Mouse (Mus musculus): ENCODE results near the gene Gm7544.
"Not testable (repeated sequence)": the region's sequence is repeated elsewhere in the genome, so short reads cannot be mapped to it uniquely, and the experiment has no call there.

The Gm7544 gene

DNA sequence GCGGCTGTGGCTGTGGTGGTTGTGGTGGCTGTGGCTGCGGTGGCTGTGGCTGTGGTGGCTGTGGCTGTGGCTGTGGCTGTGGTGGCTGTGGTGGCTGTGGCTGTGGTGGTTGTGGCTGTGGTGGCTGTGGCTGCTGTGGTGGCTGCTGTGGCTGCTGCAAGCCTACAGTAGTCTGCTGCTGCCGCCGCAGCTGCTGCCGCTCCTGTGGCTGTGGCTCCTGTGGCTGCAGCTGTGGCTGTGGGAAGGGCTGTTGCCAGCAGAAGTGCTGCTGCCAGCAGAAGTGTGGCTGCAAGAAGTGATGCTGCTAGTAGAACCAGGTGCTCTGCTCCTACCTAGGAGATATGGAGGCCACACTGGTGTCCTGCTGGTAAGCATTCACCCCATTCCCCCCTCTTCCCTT lies 42.4 kb downstream of the Gm7544 start:
- DNase-seq, result not testable (repeated sequence)

DNA sequence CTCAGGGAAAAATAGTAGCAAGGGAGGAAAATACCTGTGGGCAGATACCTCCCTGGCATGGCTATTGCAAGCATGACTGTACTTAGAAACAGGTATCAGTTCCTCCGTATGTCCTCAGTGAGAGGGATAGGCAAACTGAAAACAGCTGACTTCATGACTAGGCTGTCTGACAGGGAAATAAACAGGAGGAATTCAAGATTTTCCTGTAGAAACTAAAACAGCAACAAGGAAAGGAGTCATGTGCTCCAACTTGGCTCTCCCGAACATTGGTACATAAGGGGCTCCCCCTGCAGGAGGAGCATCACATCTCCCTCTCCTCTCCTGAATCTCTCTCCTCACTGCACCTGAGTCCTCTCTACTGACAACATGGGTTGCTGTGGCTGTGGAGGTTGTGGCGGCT lies 42.8 kb downstream of the Gm7544 start, which contains the start of gene A030005L19Rik:
A030005L19Rik (plus strand) TSS at position 301 of the 400 bp plus-strand sequence.
- DNase-seq, result no peak

DNA sequence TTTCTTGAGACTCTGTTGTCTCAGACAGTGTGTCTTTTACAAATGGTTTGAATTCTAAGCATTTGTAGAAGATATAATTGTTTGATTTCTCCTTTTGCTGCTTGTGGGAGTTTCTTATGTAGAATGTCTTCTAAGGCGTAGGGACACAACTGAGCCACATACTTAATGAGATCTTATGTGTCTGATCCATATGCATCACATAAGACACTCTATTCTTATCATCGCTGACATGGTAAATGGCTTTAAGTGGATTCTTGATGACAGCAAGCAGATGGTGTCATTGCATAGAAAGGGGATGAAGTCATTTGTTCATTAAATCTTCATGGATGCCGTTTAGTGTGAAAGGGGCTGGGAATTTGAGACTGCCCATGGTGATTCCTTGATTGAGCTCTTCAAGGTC lies 49.9 kb downstream of the Gm7544 start:
- no peak for DNase-seq
